Mouse (Mus musculus) ZHBTc4 (cell line): Measurements from ENCODE around the gene Ccn1.

Source experiments
- DNase-seq: peaks from one replicate; pipeline ENCODE4 v3.0.0-alpha.2; 2011; ENCODE audit warnings: low read depth, low spot score

The Ccn1 gene

GRCm38 (mm10) chr3:145649852-145650202, at the start of gene Ccn1:
Gene Ccn1 (minus strand): TSS chr3:145649981.
- peak; percentile 95 for DNase-seq

- DNase-seq = no peak
Measured at GRCm38 (mm10) chr3:145693361-145693760, 43.6 kb upstream of the Ccn1 start.

- DNase-seq = no peak
Measured at GRCm38 (mm10) chr3:145692037-145692436, 42.3 kb upstream of the Ccn1 start.

- DNase-seq = no peak
Measured at GRCm38 (mm10) chr3:145691415-145691814, 41.6 kb upstream of the Ccn1 start.

DNA sequence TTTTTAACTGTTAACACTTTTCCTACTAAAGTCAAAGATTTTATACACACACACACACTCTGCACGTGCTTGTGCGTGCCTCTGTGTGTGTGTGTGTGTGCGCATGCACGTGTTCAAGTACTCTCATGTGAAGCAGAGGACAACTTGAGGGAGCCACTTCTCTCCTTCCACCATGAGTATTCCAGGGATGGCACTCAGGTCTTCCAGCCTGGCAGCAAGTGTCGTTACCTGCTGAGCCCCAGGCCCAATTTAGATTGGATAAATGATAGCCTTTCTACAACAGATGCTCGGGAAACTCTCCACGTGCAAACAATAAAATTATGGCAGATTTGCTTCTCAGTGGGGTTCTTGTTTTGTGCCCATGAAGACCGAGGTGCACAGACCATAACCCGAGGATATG, 39.5 kb upstream of the Ccn1 start:
- no peak for DNase-seq

GRCm38 (mm10) chr3:145687836-145688235, 38.1 kb upstream of the Ccn1 start:
- DNase-seq = no peak

GRCm38 (mm10) chr3:145684604-145685441, 35.0 kb upstream of the Ccn1 start:
- DNase-seq = peak; percentile 24

DNA sequence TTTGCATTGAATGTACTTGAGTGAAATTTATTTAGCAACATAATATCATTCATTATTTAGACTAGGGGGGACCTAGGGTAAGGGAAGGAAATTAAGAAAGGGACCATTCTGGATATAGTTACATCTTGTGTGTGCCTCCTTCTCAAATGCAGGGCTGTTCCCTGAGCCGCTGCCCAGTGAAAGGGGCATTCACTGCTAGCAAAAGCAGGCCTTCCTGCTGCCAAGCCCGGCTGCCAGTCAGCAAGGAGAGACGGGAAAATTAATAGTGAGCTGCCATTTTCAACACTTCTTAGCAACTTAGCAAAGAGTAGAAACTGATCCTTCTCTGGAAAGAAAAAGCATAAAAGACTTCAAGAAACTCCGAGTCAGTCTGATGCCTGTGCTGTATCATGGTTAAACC, 34.4 kb upstream of the Ccn1 start:
- DNase-seq = no peak

DNA sequence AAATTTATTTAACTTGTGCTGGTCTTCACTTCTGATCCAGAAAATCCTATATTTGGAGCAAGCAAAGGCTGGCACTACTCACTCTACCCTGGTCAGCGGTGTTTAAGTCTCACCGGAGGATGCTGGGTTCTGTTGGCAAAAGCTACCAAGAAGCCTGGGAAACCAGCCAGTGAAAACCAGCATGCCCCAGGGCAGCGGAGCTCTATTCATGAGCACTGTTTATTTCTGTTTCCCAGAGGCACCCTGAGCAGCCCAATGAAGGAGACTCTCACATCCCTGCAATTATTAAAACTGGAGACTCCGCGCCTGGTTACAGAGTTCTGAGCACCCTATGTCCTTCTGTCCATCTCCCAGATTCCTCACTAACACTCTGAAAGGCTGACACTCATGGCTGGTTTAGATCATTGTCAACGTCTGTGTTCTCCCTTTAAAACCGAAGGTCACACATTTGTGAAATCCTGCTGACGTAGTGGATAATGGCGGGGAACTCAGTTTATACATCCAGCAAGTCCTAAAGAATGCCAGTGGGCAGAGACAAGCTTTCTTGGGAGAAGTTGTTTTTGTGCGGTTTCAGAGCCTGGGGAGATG, 31.7 kb upstream of the Ccn1 start:
- no peak for DNase-seq

GRCm38 (mm10) chr3:145680686-145681085, 30.9 kb upstream of the Ccn1 start:
- DNase-seq = no peak

DNA sequence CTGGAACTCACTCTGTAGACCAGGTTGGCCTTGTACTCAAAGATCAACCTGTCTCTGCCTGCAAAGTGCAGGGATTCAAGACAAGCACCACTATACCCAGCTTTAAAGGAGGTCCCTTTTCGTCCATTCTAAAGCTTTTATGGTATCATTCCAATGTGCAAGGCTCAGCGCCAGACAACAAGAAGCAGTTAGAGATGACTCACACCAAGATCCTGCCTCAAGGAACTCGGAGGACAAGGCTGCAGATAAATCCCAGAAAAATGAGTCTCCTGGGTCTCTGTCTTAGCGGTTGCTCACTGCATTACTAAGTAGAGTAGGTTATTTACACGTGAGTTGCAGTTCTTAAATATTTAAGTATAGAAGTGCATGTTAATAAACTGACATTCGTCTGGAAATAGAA, 26.4 kb upstream of the Ccn1 start:
- no peak for DNase-seq

GRCm38 (mm10) chr3:145674815-145675214, 25.0 kb upstream of the Ccn1 start:
- no peak for DNase-seq

- DNase-seq = no peak
Measured at GRCm38 (mm10) chr3:145666383-145666782, 16.6 kb upstream of the Ccn1 start.

- no peak for DNase-seq
Measured at GRCm38 (mm10) chr3:145656993-145657713, 7.4 kb upstream of the Ccn1 start.

DNA sequence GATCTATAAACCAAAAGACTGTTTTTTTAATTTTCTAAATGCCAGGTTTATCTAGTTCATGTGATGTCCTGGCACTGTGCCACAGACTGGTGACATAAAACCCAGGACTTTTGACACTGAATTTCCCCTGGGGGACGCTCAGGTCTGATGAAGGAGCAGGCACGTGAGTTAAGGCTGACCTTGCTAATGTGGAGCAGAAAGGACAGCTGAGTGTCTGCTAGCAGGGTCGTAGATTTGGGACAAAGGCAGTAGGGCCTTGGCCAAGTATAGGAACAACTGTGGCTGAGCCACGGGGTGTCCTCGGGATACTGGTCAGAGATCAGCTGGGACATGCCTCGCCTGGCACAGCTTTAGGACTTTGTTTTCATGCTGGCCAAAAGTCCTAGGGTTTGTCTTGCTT, 5.2 kb upstream of the Ccn1 start:
- no peak for DNase-seq

DNA sequence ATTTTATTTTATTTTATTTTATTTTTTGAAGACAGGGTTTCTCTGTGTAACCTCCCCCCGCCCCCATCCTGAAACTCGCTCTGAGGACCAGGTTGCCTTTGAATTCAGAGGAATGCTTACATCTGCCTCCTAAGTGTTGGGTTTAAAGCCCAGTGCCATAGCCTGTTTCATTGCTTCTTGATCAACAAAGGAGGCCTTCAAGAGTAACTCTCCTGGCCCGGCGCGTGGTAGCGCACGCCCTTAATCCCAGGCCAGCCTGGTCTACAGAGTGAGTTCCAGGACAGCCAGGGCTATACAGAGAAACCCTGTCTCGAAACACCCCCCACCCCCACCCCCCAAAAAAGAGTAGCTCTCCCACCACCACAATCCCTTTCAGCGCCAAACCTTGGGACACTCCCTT, 4.2 kb upstream of the Ccn1 start:
- peak; percentile 12 for DNase-seq

DNA sequence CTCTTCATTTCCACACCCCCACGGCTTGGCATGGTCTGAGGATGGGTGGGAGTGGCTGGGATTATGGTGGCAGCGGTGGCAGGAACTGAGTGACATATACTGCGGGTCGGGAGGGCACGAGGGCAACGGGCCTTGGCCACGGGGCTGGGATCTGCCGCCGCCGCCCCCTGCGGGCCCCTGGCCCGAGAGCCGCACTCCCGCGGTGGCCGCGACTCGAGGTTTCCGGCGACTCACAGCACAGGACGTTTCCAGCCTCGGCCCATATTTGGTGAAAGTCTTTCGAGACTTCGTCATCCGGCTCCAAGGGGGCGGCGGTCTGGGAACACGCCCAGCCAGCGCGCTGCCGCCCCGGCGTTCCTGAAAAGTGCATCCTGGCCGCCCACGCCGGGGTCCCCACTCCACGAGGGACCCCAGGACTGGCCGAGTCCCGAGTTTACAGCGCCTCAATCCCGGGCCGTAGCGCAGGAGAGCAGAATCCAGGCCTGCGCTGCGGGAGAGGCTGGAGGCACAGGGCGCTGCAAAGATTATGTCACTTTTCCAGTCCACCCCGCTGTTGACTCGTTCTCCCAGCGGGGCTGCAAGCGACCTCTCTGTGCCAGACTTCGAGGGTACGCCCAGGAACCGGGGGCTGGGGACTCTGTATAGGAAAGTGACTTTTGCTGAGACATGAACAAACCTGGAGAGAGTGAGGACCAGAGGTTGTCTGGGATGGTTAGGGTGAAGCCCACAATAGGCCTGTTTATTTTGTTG, 3.6 kb upstream of the Ccn1 start:
- peak; percentile 75 for DNase-seq

DNA sequence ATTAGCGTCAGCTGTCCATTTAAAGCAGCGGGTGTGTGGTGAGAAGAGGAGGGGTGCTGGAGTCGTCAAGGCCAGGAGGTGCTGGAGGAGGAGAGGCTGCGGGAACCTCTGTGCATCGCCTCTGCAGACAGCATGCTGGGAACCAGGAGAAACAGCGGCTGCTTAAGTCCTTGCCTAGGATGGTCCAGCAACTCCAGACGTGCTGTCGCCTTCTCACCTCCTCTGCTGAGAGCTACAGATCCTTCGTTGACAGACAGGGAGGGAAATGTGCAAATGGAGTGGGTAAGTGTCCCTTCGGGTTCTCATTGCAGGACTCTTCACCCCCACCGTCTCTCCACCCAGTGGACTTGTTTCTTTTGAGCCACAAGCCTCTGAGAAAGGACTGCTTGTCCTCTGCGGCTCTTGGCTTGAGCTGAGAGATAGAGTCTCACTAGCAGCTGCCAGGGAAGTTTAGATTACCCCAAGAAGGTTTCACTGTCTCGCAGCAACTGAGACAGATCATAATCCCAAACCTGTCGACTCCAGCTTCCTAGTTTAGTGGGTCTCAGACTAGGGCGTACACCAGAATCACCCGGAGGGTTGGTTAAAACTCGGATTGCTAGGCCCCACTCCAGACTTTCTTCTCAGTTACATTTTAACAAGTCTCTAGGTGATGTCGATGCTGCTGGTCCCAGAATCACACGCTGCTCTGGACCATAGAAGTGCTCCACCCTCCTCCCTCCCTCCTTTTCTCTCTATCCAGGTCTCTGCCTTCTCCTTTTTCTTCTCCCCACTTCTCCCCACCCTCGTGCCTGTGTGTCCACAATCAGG, 2.7 kb upstream of the Ccn1 start:
- DNase-seq = peak; percentile 22

DNA sequence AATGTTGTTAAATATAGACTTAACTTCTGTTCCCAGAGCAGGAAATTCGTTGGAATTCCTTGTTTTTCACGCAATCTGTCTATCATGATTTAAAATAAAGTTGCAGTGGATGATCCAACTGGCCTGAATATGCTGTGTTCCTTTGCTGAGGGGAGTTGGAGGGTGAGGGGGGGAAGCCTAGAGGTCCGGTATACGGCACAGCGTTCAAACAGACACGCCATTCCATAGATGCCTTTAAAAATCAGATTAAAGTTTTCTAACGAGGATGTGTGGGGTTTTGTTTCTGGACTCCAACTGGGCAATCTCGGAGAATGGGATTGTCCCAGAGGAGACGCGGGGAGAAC, 2.2 kb upstream of the Ccn1 start:
- no peak for DNase-seq

- DNase-seq = peak; percentile 96
Measured at GRCm38 (mm10) chr3:145651029-145651977, 1.5 kb upstream of the Ccn1 start.
